Mouse (Mus musculus) spleen, postnatal 4 days (tissue): ENCODE results near the gene Gmfb.

ENCODE experiments used
- DNase-seq, 2 experiments: peaks; one replicate each; pipeline ENCODE4 v3.0.0; 2022; ENCODE audit warnings: low spot score in 2 of 2

The Gmfb gene

DNA sequence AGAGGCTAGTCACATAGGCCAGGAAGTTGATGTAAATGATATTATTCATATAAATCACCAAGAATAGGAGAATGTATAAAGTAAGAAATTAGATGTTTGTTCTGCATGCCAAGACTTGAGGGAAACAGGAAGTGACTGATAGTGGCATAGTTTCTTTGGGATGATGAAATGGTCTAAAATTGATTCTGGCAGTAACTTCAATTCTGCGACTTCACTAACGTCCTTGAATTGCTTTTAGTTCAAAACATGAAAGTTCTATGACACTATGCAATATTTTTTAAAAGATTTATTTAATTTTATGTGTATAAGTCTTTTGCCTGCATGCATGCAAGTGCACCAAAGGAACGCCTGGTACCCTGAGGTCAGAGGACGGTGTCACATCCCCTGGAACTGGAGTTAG is 18.8 kb downstream of the Gmfb start:
- DNase-seq, result no peak

- peak; percentile 66 to 69 for DNase-seq
Observed at GRCm38 (mm10) chr14:46800684-46801345, 21.2 kb downstream of the Gmfb start.

DNA sequence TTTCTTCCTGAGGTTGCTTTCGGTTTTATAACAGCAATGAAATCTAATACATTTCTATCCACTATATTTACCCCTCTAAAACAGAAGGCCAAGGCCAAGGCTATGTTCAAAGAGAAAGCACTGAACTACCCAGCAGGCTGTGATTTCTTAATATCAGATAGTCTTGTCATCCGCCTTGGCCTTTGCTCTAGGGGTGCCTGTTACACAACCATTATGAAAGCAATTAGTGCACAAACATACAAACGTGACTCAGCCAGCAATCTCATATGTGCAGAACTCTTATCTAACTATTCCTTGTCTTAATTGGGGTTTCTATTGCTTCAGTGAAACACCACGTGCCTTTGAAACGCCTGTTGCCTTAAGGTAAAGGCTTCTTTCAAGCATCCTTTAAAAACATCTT is 27.9 kb downstream of the Gmfb start:
- DNase-seq, result no peak

DNA sequence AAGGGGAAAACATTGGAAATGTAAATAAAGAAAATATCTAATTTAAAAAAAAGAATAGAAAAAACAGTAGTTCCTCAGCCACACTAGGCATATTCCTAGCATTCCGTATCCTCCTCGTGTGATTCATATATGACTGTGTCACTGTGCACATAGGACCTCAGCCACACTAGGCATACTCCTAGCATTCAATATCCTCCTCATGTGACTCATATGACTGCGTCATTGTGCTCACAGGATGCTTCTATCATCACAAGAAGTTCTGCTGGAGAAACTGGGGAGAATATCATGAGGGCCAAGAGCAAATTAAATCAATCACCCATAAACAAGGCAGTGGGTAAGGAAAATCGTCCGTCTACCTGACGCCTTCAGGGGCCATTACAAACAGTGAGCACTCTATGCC is 31.3 kb downstream of the Gmfb start:
- DNase-seq, result no peak

DNA sequence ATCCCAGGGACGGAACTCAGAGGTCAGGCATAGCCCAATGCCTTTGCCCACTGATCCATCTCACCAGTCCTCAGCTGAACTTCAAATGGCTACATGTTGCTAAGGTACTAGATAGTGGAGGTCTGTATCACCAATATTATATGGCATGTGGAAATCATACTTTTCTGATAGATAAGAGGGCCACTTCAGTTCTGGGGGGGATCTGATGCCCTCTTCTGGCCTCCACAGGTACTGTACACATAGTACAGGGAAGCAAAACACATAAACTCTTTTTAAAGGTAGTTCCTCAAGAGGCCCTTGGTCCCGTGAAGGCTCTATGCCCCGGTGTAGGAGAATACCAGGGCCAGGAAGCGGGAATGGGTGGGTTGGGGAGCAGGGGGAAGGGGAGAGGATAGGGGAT is 31.7 kb downstream of the Gmfb start:
- peak; percentile 46 to 72 for DNase-seq

GRCm38 (mm10) chr14:46788505-46788901 is 33.5 kb downstream of the Gmfb start:
- DNase-seq, result no peak

DNA sequence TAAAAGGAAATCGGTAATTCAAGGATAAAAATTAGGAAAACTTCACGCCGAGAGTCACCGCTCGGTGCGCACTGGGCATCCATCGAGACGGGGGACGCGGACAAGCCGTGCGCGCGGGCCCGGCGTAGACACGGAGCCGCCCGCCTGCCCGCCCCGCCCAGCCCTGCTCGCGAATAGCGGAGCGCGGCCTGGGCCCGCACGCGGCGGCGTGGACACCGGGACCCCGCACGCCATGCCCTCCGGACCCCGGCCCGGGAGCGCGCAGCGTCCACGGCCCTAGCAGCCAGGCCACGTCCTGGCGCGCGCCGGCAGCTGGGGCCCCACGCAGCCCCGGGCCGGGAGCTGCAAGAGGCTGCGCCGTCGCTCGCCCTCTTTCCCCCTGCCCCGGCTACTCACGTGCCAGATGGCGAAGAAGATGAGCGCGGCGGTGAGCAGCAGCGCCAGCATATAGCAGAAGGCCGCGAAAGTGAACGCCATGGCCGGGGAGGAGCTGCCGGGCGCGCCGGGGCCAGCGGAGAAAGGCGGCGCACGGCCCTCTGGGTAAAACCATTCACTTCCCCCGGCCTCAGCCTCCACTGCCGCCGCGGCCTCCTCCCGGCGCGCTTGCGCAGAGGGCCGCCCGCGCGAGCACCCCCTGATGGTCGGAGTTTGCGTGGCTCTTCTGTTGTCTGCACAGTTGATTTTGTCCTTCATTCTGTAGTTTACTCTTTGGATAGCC is 34.1 kb downstream of the Gmfb start, which contains the start of gene Cnih1:
Gene Cnih1 (minus strand): TSS at position 625 of the 718 bp plus-strand sequence.
- peak; percentile 91 to 97 for DNase-seq

DNA sequence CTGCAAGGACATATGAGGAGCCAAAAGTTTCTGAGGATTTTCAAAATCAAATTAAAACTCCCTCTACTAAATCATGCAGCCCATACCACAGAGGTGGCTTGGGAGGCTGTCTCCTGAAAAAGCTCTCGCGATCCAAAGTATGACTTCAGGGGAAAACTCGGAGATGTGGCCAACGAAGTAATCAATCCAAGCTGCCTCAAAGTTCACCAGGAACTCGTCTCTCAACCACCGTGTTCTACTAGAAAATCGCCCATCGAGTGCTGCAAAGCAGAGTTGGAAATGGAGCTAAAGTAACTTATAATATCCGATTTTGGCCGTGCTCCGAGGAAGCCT is 34.6 kb downstream of the Gmfb start:
- no peak for DNase-seq

DNA sequence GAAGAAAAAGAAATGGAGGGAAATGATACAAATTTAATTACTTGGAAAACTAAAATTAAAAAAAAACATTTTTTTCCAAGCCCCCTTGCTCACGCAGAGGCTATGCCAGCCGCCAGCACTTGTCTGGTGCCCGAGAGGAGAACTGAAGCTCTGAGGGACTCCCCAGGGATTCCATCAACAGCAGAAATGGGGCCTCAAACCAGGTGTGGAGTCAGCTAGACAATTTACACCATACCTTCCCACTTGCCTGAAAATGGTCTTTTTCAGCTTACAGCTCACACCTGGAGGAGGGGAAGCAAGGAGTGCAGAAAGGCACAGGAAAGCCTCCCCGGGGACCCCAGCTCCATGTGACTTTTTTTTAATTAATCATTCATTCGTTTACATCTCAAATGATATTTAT is 36.8 kb downstream of the Gmfb start:
- DNase-seq, result peak in 1 of 2 experiments; percentile 58

DNA sequence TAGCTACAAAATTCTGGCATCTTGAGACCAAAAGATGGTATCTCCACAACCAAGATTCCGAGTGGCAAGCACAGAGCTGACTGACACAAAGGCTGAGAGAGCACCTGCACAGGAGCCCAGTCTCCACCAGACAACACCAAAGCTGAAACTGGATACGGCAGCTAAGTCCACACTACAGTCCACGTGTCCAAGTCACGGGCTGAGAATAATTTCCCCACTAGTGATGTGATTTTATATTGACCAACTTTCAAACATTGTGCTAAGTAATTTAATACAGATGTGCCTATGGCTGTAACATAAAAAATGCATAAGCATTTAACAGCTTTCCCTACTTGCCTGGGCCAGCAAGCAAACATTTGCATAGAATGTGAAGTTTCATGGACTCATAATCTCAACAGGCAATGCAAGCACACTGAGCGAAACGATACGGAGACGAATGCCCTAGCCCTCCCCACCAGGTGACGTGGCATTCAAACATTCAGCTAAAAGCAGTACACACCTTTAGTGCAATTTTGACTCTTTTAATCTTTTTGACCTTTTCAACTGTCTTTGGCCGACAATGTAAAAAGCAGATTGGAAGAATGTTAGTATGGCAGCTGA is 38.6 kb downstream of the Gmfb start:
- DNase-seq, result no peak

- peak in 1 of 2 experiments; percentile 36 for DNase-seq
Observed at GRCm38 (mm10) chr14:46782187-46782828, 39.7 kb downstream of the Gmfb start.

DNA sequence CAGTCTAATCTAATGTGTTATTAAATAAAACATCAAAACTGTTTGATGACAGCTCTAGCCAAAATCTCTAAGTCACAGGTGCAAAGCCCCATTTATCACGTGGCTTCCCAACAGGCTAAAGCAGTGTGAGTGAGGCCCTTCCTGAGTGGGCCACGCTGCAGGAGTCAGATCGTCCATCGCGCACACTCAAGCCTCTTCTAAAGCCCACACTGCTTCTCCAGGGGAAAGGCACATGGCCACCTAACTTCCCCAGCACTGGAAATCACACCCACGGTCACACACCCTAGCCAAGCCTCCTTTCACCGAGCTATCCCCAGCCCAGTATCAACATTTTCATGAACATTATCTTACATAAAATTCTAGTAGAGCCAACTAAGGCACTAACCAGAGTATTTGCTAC is 41.0 kb downstream of the Gmfb start:
- DNase-seq, result peak in 1 of 2 experiments; percentile 54

GRCm38 (mm10) chr14:46779217-46779616 is 42.8 kb downstream of the Gmfb start:
- DNase-seq, result no peak

DNA sequence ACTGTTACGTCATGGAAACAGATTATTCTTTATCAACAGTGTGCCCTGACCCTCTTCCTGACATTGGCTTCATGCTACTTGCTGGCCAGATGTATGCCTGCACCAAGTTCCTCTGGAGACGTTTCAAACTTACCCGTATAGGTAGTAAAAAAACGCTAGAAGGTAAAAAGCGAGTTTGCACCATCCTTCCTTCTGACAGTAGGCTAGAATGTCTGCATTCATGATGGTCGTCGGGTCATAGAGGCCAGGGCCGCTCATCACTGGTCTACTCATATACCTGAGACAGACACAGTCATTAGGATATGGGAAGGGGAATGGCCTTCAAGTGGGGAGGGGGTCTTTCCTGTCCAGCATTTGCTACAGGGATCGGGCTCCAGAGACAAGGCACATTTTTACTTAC is 43.3 kb downstream of the Gmfb start:
- DNase-seq, result no peak

DNA sequence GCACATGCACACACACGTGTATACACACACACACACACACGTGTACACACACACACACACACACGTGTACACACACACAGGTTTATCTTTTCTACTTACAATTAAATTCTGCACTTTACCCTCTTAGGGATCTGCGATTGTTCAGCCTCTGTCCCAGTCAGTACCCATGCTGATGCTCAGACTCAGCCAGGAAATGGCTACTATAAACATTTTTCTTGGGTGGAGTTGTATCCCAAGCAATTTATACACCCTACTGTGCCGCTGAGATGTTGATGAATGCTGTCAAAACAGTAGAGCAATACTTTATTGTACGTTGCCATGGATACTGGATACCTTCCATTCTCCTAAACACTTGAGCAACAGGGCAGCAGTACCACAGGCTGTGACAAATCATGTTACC is 52.0 kb downstream of the Gmfb start:
- DNase-seq, result no peak

GRCm38 (mm10) chr14:46767116-46767515 is 54.9 kb downstream of the Gmfb start:
- DNase-seq, result no peak

GRCm38 (mm10) chr14:46761186-46761585 is 60.9 kb downstream of the Gmfb start:
- DNase-seq, result no peak

DNA sequence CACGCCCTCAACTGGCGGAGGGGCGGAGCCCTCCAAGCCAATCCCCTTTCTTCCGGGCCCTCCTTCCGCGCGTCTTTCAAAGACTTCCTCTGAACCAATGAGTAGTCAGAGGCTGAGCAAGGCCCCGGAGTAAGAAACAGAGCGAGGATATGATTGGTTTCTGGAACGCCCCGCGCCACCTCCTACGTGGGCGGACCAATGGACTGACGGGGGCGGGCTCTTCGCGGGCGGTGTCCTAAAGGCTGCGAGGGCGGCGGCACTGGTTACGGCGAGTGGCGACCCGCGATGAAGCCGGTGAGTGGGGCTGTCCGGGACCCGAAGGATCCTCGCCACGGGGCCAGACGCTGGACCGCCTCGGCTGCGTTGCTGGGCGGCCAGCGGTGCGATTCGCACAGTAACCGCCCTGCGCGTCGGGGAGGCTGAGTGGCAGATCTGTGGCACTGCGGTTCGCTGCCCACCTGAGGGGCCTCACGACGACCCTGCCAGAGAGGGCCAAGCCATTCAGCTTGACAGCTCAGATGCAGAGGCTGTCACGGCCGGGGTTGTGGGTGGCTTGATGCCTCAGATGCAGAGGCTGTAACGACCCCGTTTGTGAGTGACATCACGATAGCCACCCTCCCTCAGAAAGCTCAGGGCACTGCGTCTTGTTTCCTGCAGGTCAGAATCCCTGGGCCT is 61.5 kb downstream of the Gmfb start, which contains the start of gene Cdkn3:
Gene Cdkn3 (plus strand): TSS at position 187 of the 675 bp plus-strand sequence.
- DNase-seq, result peak; percentile 92 to 93

DNA sequence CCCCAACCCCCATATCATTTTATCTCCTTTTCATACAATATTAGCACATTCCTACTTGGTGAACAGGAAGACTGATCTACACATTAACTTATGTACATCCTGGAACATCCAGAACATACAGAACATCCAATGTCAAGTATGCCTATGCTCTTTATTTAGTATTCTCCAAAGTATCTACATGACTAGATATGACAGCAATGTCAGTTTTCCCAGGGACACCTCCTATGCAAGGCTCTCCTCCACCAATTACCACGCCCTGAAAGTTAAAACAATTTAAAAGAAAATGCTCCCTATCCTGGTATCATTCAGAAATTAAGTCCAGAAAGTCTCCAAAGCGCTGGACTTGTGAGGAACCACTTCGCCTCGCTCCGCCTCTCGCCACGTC is 62.1 kb downstream of the Gmfb start:
- DNase-seq, result no peak
